Mouse (Mus musculus) kidney, embryonic 16.5 days (tissue): ENCODE data around the gene Cep295nl. TPM values are rescaled to one million over a fixed set of nuclear protein-coding genes. Genes with fewer than 3 reads are reported as not detected.

Experiments used
- ATAC-seq: fragments of 200-750 bp; cut with Nextera tagmentation; 2 replicates; pipeline ENCODE4 v1.8.0; 2017; ENCODE audit warnings: moderate TSS enrichment; ENCODE audit not compliant: low FRiP score, low TSS enrichment
- H3K27ac ChIP-seq: fragments of 300-500 bp; sonication (generic); 2 replicates; pipeline ENCODE4 v1.5.1; 2014; ENCODE audit warnings: low read length
- H3K27me3 ChIP-seq: fragments of 300-500 bp; sonication (generic); 2 replicates; pipeline ENCODE4 v1.6.1; 2014; ENCODE audit warnings: low read length, control low read depth, mixed read lengths; ENCODE audit not compliant: insufficient read depth
- H3K36me3 ChIP-seq: fragments of 300-500 bp; sonication (generic); 2 replicates; pipeline ENCODE4 v1.6.1; 2014; ENCODE audit warnings: low read length, control low read depth, mixed read lengths; ENCODE audit not compliant: insufficient read depth
- H3K4me1 ChIP-seq: fragments of 300-500 bp; sonication (generic); 2 replicates; pipeline ENCODE4 v1.6.1; 2014; ENCODE audit warnings: low read length, control low read depth, mixed read lengths; ENCODE audit not compliant: insufficient read depth
- H3K4me2 ChIP-seq: fragments of 300-500 bp; sonication (generic); replicated peaks from 2 replicates; pipeline ENCODE4 v1.6.1; 2014; ENCODE audit warnings: low read depth, low read length
- H3K4me3 ChIP-seq: fragments of 300-500 bp; sonication (generic); 2 replicates; pipeline ENCODE4 v1.5.1; 2014; ENCODE audit warnings: mild to moderate bottlenecking, low read length
- H3K9ac ChIP-seq: fragments of 300-500 bp; sonication (generic); replicated peaks from 2 replicates; pipeline ENCODE4 v1.6.1; 2014; ENCODE audit warnings: low read length
- H3K9me3 ChIP-seq: fragments of 300-500 bp; sonication (generic); 2 replicates; pipeline ENCODE4 v1.6.1; 2016; ENCODE audit warnings: low read length, control low read depth
- WGBS: fragments of 180-500 bp; shearing (Covaris S2); extraction: QIAGEN DNeasy Blood & Tissue Kit; methylation state at CpG from one replicate; pipeline ENCODE4 v1.1.7; 2014; 5-methylcytosine and 5-hydroxymethylcytosine counted together
- polyA plus RNA-seq: library from polyadenylated mRNA; unstranded; fragments of >200 nt; fragmentation: Nextera tagmentation; extraction: Ambion mirVana; gene quantifications from 2 replicates; pipeline ENCODE4 v1.2.1, GENCODE M21; 2015

Gene Cep295nl
- polyA plus RNA-seq, 1 experiment from 2014 or later, result 0.39 TPM

GRCm38 (mm10) chr11:118289562-118289961, 52.7 kb downstream of the Cep295nl start:
- peak overlapping the region; percentile 80 for H3K27ac ChIP-seq
- H3K9ac ChIP-seq, result peak overlapping the region; percentile 91
- peak overlapping the region; percentile 92 for H3K4me3 ChIP-seq
- ATAC-seq, result no peak; the same call in 1 of the 2 replicates
- H3K4me2 ChIP-seq, result peak overlapping the region; percentile 72
- 0% methylated on average over 22 of the region's 22 CpGs for WGBS
- H3K4me1 ChIP-seq, result peaks cover 15% of the 10 kb centered on the region
- no peaks in the 10 kb centered on the region for H3K27me3 ChIP-seq
- H3K36me3 ChIP-seq, result peaks cover 22% of the 10 kb centered on the region
- H3K9me3 ChIP-seq, result no peaks in the 10 kb centered on the region

DNA sequence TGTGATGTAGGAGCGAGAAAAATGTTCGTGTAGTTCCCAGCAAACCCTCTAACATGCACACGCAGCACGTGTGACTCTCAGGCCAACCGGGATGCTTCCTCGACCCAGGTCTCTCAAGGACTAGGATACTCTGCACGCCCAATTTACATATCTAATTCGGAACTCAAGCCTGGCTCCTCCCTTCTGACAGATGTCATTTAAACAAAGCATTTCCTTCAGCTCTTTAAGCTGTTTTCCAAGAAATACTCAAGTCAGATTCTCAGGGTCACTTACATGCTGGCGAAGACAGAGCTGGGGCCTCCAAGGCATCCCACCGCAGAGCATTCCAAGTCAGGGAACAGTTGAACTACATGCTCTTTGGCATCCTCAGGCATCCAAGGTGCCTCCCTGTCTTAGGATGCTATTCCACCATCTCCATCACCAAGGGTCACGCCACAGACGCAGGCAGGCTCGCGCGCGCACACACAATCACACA, 53.2 kb downstream of the Cep295nl start:
- under 1% methylated on average over 16 of the region's 16 CpGs for WGBS
- no peak for ATAC-seq

GRCm38 (mm10) chr11:118287573-118287972, 54.7 kb downstream of the Cep295nl start:
- no peak for ATAC-seq
- H3K36me3 ChIP-seq, result peaks cover 41% of the 10 kb centered on the region

More for the DNA sequence above, 53.2 kb downstream of the Cep295nl start:
- Histone ChIP-seq H3K4me3 (peak overlapping the region; percentile 92), H3K9ac (peak overlapping the region; percentile 91), H3K36me3 (peaks cover 26% of the 10 kb centered on the region), H3K9me3 (no peaks in the 10 kb centered on the region), H3K27ac (peak overlapping the region; percentile 80), H3K27me3 (no peaks in the 10 kb centered on the region), H3K4me1 (peaks cover 15% of the 10 kb centered on the region), H3K4me2 (peak overlapping the region; percentile 72)

DNA sequence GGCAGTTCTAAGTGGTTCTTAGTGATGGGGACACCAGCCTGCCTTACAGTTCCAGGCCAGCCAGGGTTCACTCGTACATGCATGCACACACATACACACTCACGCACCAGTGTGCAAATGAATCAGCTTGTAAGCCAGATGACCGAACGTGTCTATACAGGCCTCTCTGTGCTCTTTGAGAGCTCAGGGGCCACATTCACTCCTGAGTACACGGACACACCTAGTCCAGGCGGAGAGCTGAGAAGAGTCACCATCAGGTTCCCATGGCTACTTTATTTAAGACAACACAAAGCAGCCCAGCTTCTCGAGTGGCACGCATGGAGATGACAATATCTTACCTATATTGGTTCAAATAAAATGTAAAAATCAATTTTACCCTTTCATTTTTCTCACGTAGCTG, 55.9 kb downstream of the Cep295nl start:
- Histone ChIP-seq H3K4me1 (peaks cover 15% of the 10 kb centered on the region), H3K4me3 (no peak overlapping the region), H3K36me3 (peaks cover 53% of the 10 kb centered on the region), H3K9ac (no peak overlapping the region), H3K27ac (no peak overlapping the region), H3K9me3 (no peaks in the 10 kb centered on the region), H3K27me3 (no peaks in the 10 kb centered on the region), H3K4me2 (no peak overlapping the region)
- WGBS, result 94% methylated on average over 9 of the region's 9 CpGs
- ATAC-seq, result no peak

More at GRCm38 (mm10) chr11:118287573-118287972, 54.7 kb downstream of the Cep295nl start:
- H3K27me3 ChIP-seq, result no peaks in the 10 kb centered on the region
- H3K27ac ChIP-seq, result no peak overlapping the region
- WGBS, result 96% methylated on average over 9 of the region's 9 CpGs
- H3K9ac ChIP-seq, result no peak overlapping the region
- H3K4me3 ChIP-seq, result no peak overlapping the region
- H3K9me3 ChIP-seq, result no peaks in the 10 kb centered on the region
- no peak overlapping the region for H3K4me2 ChIP-seq
- peaks cover 15% of the 10 kb centered on the region for H3K4me1 ChIP-seq

- Histone ChIP-seq H3K9ac (no peak overlapping the region), H3K4me3 (no peak overlapping the region), H3K9me3 (no peaks in the 10 kb centered on the region), H3K27ac (no peak overlapping the region), H3K4me1 (peaks cover 14% of the 10 kb centered on the region), H3K27me3 (no peaks in the 10 kb centered on the region), H3K36me3 (peaks cover 54% of the 10 kb centered on the region), H3K4me2 (no peak overlapping the region)
- no peak for ATAC-seq
- WGBS, result 91% methylated on average over 13 of the region's 13 CpGs
These were observed 56.5 kb downstream of the Cep295nl start for GRCm38 (mm10) chr11:118285791-118286190.

Other genes with a start within 250 kb of the Cep295nl start
- gene Dnah17, start 211.9 kb downstream of the Cep295nl start, polyA plus RNA-seq, result 0.16 and 0.19 TPM in 2 replicates
- gene Cyth1, start 93.9 kb downstream of the Cep295nl start, polyA plus RNA-seq, result 17.9 and 18.2 TPM in 2 replicates
- 21.4 and 24.8 TPM in 2 replicates for gene Usp36, start 52.3 kb downstream of the Cep295nl start, polyA plus RNA-seq
- gene Timp2, start 13.2 kb upstream of the Cep295nl start, polyA plus RNA-seq, result 84.6 TPM in 2 replicates
- 14.9 and 18.1 TPM in 2 replicates for gene Lgals3bp, start 59.6 kb upstream of the Cep295nl start, polyA plus RNA-seq
- gene Cant1, start 76.6 kb upstream of the Cep295nl start, polyA plus RNA-seq, result 30.6 and 30.9 TPM in 2 replicates
- 8.2 and 8.3 TPM in 2 replicates for gene C1qtnf1, start 85.7 kb upstream of the Cep295nl start, polyA plus RNA-seq
- gene Engase, start 134.3 kb upstream of the Cep295nl start, polyA plus RNA-seq, result 6.1 and 7.5 TPM in 2 replicates